Mouse (Mus musculus): ENCODE results near the gene St6gal1. TPM values are rescaled to one million over a fixed set of nuclear protein-coding genes. Genes with fewer than 3 reads are reported as not detected.

The St6gal1 gene
- polyA plus RNA-seq, 1 experiment, result 8.3 TPM

- WGBS, result 59% methylated on average over 5 of the region's 5 CpGs
- DNase-seq (ENCODE audit: low read depth, low spot score), result no peak
Observed at GRCm38 (mm10) chr16:23374938-23375337, 150.4 kb downstream of the St6gal1 start.

DNA sequence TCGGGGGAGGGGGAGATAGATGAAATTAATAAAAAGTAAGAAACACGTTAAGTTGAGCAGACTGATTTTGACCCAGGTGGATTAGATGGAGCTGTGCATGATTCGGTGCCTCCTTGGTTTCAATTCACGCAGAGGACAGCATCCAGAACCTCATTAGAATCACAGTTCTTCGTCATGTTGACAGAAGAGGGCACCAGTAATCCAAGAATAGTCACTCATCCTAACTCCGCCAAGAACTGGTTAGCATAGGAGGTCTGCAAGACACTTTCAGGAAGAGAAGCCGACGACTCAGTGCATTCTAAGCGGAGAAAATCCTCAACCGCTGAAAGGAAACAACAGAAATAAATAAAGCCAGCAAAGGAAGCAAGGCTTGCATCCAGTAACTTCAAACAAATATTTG lies 151.6 kb downstream of the St6gal1 start:
- DNase-seq (ENCODE audit: low read depth, low spot score), result no peak
- 50% methylated on average over 10 of the region's 10 CpGs for WGBS

DNA sequence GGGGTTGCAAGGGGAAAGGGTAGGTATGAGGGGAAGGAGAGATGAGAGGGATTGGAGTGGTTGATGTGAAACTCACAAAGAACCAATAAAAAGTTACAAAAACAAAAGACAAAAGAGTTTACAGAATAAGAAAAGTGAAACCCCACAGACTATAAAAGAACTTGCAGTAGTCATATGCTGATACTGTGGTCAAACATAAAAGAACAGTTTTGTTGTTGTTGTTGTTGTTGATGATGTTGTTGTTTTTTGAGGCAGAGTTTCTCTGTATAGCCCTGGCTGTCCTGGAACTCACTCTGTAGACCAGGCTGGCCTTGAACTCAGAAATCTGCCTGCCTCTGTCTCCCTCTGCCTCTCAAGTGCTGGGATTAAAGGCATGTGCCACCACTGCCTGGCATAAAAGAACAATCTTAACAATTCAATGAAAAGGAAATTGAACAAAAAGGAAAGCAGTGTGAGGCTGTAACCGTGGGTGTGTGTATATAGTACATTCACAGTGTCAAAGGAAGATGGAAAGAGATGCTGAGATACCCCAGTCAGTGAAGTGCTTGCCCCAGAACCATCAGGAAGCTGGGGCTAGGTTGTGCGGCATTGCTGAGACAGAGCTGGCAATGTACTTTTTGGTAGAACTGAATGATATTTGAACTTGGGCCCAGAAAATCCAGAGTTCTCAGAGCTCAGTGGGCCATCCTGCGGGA lies 155.1 kb downstream of the St6gal1 start:
- 71% methylated on average over 3 of the region's 3 CpGs for WGBS
- DNase-seq (ENCODE audit: low read depth, low spot score), result no peak

GRCm38 (mm10) chr16:23384304-23384703 lies 159.8 kb downstream of the St6gal1 start:
- DNase-seq (ENCODE audit: low read depth, low spot score), result no peak

GRCm38 (mm10) chr16:23397931-23398330 lies 173.4 kb downstream of the St6gal1 start:
- DNase-seq (ENCODE audit: low read depth, low spot score), result no peak
- 82% methylated on average over 5 of the region's 5 CpGs for WGBS

DNA sequence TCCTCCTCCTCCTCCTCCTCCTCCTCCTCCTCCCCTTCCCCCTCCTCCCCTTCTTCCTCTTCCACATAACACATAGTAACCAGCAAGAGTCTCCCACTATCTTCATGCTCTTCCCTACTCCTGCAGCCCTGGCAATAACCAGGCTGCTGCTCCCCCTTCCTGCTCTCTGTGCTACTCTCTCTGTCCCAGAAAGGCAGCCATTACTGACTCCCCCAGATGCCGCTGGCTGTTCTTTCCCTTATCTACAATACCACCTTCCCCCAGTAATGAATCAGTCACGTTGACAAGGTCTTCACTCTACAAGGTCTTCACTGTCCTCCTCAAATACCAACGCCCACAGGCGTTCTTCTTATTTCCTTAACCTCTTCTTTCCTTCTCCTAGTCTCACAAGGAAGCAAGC lies 176.9 kb downstream of the St6gal1 start:
- DNase-seq (ENCODE audit: low read depth, low spot score), result no peak

DNA sequence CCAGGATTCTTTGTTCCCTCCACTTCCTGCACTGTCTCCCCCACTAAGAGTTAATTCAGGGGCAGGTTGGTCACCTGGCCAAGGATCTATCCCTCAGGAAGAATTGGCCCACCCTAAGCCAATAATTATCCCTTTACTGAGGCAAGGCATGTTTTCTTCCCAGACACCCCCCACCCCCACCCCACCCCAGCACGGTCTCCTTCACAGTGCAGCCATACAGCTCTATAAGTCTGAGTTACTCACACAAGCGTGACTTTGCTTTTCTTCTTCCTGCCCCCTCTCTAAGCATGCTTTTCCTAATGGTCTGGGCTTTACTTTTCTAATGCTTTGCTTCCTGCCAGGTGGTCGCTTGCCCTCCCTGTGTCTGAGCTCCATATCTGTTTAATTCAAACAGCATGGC lies 177.4 kb downstream of the St6gal1 start:
- no peak for DNase-seq (ENCODE audit: low read depth, low spot score)
- WGBS, result 85% methylated on average over 3 of the region's 3 CpGs

More for the DNA sequence above, 176.9 kb downstream of the St6gal1 start:
- WGBS, result 27% methylated on average over 4 of the region's 4 CpGs

DNA sequence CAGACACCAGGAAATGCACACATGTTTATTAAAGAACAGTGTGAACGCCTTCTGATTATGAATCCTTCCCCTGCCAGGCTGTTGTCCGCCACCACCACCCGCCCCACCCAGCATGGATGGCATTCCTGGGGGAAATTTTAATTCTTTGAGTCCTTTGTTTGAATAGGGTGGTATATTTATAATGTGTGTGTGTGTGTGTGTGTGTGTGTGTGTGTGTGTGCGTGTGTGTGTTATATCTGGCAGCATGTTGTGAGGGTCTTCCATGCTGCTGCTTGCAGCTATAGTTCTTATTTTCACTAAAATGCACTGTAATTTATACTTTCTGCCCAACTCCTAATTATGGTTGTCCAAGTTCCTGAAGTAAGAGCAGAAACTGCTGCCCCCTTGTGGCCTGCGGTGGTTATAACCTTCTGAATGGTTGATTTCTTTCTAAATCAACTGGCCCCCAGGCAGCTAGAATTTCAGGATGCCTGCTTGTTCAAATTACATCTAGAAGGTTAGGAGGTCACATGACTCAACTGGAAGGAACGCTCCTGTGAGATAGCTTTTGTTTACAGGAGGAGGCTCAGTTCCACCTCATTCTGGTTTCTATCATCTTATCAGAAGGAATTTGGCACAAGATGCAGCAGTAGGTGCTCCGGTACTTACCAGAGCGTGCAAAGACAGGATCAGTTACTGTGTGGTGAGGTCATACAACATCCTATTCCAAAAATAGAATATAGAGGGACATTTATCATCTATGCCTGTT lies 178.6 kb downstream of the St6gal1 start:
- 31% methylated on average over 8 of the region's 8 CpGs for WGBS

More for the DNA sequence above, 178.6 kb downstream of the St6gal1 start:
- peak; percentile 21 for DNase-seq (ENCODE audit: low read depth, low spot score)

Other genes with a start within 250 kb of the St6gal1 start
- gene Kng2, start 195.3 kb upstream of the St6gal1 start, polyA plus RNA-seq (2012; rRNA removed), result 0.05 TPM in 1 of 2 replicates, not detected in the other
- not detected in 2 replicates for gene Kng1, start 166.9 kb upstream of the St6gal1 start, polyA plus RNA-seq (2012; rRNA removed)
- gene Eif4a2, start 117.3 kb upstream of the St6gal1 start, polyA plus RNA-seq (2012; rRNA removed), result 78.7 and 94.4 TPM in 2 replicates
- gene Rfc4, start 97.0 kb upstream of the St6gal1 start, polyA plus RNA-seq (2012; rRNA removed), result 1.0 and 1.7 TPM in 2 replicates
- gene Adipoq, start 78.2 kb upstream of the St6gal1 start, polyA plus RNA-seq (2012; rRNA removed), result 26.4 and 29.8 TPM in 2 replicates
- not detected in 2 replicates for gene Rtp1, start 204.4 kb downstream of the St6gal1 start, polyA plus RNA-seq (2012; rRNA removed)

All from large intestine, adult 2 months (tissue).